Comparison of ENCODE assay signal across 13 mouse cellular contexts in genomic region chr4:59329461-59330304, GRCm38 (mm10).
DNase-seq lines count a peak whose midpoint lies in the region; ATAC-seq and TF ChIP-seq lines count a peak whose summit lies in the region.
"Had no signal": no experiment of that assay in that cellular context is flagged by ENCODE, and none has a peak within 500 bp of the region (broad histone marks: within the 10 kb centered on the region; RNA-seq: fewer than 3 reads in every experiment).

No protein-coding gene starts in this region.

- 0 out of 2 replicates have a peak overlapping the region, but pooled peaks have one; percentile 2 for H3K27ac ChIP-seq in stomach, embryonic 16.5 days (ENCODE audit: low read length)
- H3K27ac ChIP-seq in stomach, postnatal 0 days (replicated peaks), result no peak overlapping the region
- H3K27ac ChIP-seq in heart, embryonic 11.5 days (ENCODE audit: low read depth, low read length), result peak overlapping the region; percentile 57
- H3K27ac ChIP-seq: forebrain, embryonic 12.5 days; liver, embryonic 14.5 days had no signal

- DNase-seq in gastrocnemius, adult 18-20 months (ENCODE audit: low spot score), result peak; percentile 35
- DNase-seq in gastrocnemius, adult 8-10 months (ENCODE audit: low spot score in 2 of 2), result no peak
- DNase-seq in stomach, postnatal 0 days (ENCODE audit: low spot score), result no peak
- peak; percentile 49 for DNase-seq in testis, postnatal 10 days (ENCODE audit: low spot score)
- DNase-seq in c-Kit-positive CD71-positive TER-119-positive erythroid progenitor cells, embryonic 14.5 days (ENCODE audit: low spot score), result no peak
- DNase-seq: cerebellum, postnatal 36 days; kidney, postnatal 4 days had no signal

- no peak overlapping the region for H3K9ac ChIP-seq in stomach, embryonic 16.5 days (ENCODE audit: low read length)
- H3K9ac ChIP-seq in stomach, postnatal 0 days (ENCODE audit: low read length), result no peak overlapping the region
- no peak overlapping the region for H3K9ac ChIP-seq in heart, embryonic 11.5 days (ENCODE audit: low read depth, low read length)
- H3K9ac ChIP-seq: forebrain, embryonic 12.5 days; liver, embryonic 14.5 days had no signal

- no peaks in the 10 kb centered on the region for H3K27me3 ChIP-seq in stomach, embryonic 16.5 days (ENCODE audit: control insufficient read depth, insufficient read depth, low read length)
- H3K27me3 ChIP-seq in stomach, postnatal 0 days (ENCODE audit: control insufficient read depth, insufficient read depth, low read length), result no peaks in the 10 kb centered on the region
- H3K27me3 ChIP-seq in heart, embryonic 11.5 days (ENCODE audit: control insufficient read depth, insufficient read depth, low read length), result no peaks in the 10 kb centered on the region
- H3K27me3 ChIP-seq: forebrain, embryonic 12.5 days had no signal

- TF ChIP-seq CTCF in stomach, postnatal 0 days (IDR thresholded peaks at IDR 0.05; ENCODE audit: low read depth), result no peak

- no peak for TF ChIP-seq EP300 in stomach, postnatal 0 days (optimal IDR thresholded peaks at IDR 0.05)

- no peaks in the 10 kb centered on the region for H3K36me3 ChIP-seq in stomach, embryonic 16.5 days (ENCODE audit: control insufficient read depth, insufficient read depth, low read length)
- no peaks in the 10 kb centered on the region for H3K36me3 ChIP-seq in stomach, postnatal 0 days (ENCODE audit: control insufficient read depth, insufficient read depth, low read length)
- no peaks in the 10 kb centered on the region for H3K36me3 ChIP-seq in heart, embryonic 11.5 days (ENCODE audit: control insufficient read depth, insufficient read depth, low read length)
- H3K36me3 ChIP-seq: forebrain, embryonic 12.5 days had no signal

- H3K9me3 ChIP-seq in stomach, embryonic 16.5 days (replicated peaks; ENCODE audit: control insufficient read depth, low read length), result no peaks in the 10 kb centered on the region
- no peaks in the 10 kb centered on the region for H3K9me3 ChIP-seq in stomach, postnatal 0 days (ENCODE audit: control insufficient read depth, low read length)
- no peaks in the 10 kb centered on the region for H3K9me3 ChIP-seq in heart, embryonic 11.5 days (replicated peaks; ENCODE audit: control insufficient read depth, low read length)
- H3K9me3 ChIP-seq: forebrain, embryonic 12.5 days had no signal

- no peak for ATAC-seq in stomach, embryonic 16.5 days (ENCODE audit: insufficient read depth, low FRiP score)
- ATAC-seq in stomach, postnatal 0 days (ENCODE audit: low FRiP score, low TSS enrichment), result no peak
- ATAC-seq in heart, embryonic 11.5 days (replicated peaks; ENCODE audit: insufficient number of reproducible peaks, low FRiP score, low TSS enrichment), result no peak
- no peak for ATAC-seq in erythroblast, adult 5-6 weeks (replicated peaks; ENCODE audit: low FRiP score, poor library complexity, severe bottlenecking)

- no peak overlapping the region for H3K4me3 ChIP-seq in stomach, embryonic 16.5 days (replicated peaks; ENCODE audit: low read length)
- H3K4me3 ChIP-seq in stomach, postnatal 0 days (ENCODE audit: low read depth, low read length), result no peak overlapping the region
- H3K4me3 ChIP-seq in heart, embryonic 11.5 days (ENCODE audit: low read depth, low read length), result no peak overlapping the region
- H3K4me3 ChIP-seq: forebrain, embryonic 12.5 days; myocyte had no signal

- 81% methylated on average over 19 of the region's 19 CpGs for WGBS in stomach, embryonic 16.5 days
- 76% methylated on average over 19 of the region's 19 CpGs for WGBS in stomach, postnatal 0 days
- 67% methylated on average over 19 of the region's 19 CpGs for WGBS in heart, embryonic 11.5 days (ENCODE audit: insufficient replicate concordance)

- peaks cover 12% of the 10 kb centered on the region; the same call in 1 of the 2 replicates for H3K4me1 ChIP-seq in stomach, embryonic 16.5 days (ENCODE audit: control insufficient read depth, insufficient read depth, low read length)
- 0 out of 2 replicates have a peak, but pooled peaks cover 3% of the 10 kb centered on the region for H3K4me1 ChIP-seq in stomach, postnatal 0 days (replicated peaks; ENCODE audit: control insufficient read depth, insufficient read depth)
- peaks cover 11% of the 10 kb centered on the region; the same call in 1 of the 2 replicates for H3K4me1 ChIP-seq in heart, embryonic 11.5 days (ENCODE audit: control insufficient read depth, insufficient read depth, low read length)

- no peak overlapping the region for H3K4me2 ChIP-seq in stomach, embryonic 16.5 days (ENCODE audit: low read depth, low read length)
- H3K4me2 ChIP-seq in stomach, postnatal 0 days (replicated peaks; ENCODE audit: low read depth), result no peak overlapping the region
- H3K4me2 ChIP-seq in heart, embryonic 11.5 days, result no peak overlapping the region
- H3K4me2 ChIP-seq: forebrain, embryonic 12.5 days had no signal

Comparison
In these comparisons a context has a peak if more than half of its experiments do, and no peak if none do; other contexts are left out.
1. DNase-seq: peak in gastrocnemius, adult 18-20 months (single experiment) and testis, postnatal 10 days (single experiment); none in gastrocnemius, adult 8-10 months (0 of 2), stomach, postnatal 0 days (single experiment) and c-Kit-positive CD71-positive TER-119-positive erythroid progenitor cells, embryonic 14.5 days (single experiment).